Mouse (Mus musculus) brain, embryonic 14.5 days (tissue): ENCODE data around the gene Itga3. TPM values are rescaled to one million over a fixed set of nuclear protein-coding genes. Genes with fewer than 3 reads are reported as not detected.
A peak's percentile ranks its signal among the peaks of the same experiment; 100 is the strongest.

Experiments
- DNase-seq: peaks from one replicate; pipeline ENCODE4 v3.0.0-alpha.2; 2011; ENCODE audit warnings: low read depth
- CTCF ChIP-seq: fragments of 200-500 bp; IDR thresholded peaks from 2 replicates; pipeline ENCODE4 v1.5.1; 2012; ENCODE audit warnings: inconsistent platforms, mild to moderate bottlenecking, moderate library complexity, borderline replicate concordance; ENCODE audit not compliant: insufficient read depth, insufficient read length; ENCODE audit errors: extremely low read depth
- POLR2A ChIP-seq: fragments of 200-500 bp; IDR thresholded peaks from 2 replicates; pipeline ENCODE4 v1.6.1; 2012; ENCODE audit warnings: mild to moderate bottlenecking, inconsistent platforms, borderline replicate concordance; ENCODE audit not compliant: poor library complexity, insufficient read depth, insufficient read length, severe bottlenecking; ENCODE audit errors: extremely low read depth
- polyA plus RNA-seq: library from polyadenylated mRNA; depleted of rRNA; stranded (reverse); fragments of >200 nt; gene quantifications from 2 replicates; pipeline ENCODE4 v1.2.3, GENCODE M21; 2012; rRNA removed

Gene Itga3
- 23.4 and 29.3 TPM in 2 replicates for polyA plus RNA-seq

DNA sequence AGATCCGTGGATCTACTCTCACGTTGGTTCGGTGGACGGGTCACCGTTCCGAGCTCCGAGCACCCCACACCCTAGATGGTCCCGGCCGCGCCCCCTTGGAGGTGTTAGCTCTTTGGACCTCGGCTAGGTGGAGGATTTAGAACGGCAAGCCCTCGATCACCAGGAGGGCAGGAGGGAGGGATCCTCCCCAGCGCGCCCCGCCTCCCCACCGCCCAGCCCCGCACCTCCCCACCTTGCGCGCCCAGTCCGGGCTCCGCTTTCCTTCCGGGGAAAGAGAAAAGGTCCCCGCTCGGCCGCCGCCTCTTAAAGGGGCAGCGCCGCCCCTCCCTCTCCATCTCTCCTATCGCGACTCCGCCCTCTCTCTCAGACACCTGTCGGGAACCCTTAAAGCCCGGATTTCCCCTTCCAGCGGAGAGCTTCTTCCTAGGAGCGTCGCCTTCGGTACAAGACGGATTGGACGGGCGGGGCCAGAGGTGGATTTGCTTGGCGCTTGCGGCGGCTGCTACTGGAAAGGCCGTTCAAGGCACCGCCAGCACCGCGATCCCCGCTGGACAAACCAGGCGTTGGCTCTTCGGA is at the start of gene Itga3:
Gene Itga3, minus strand, starts transcription at position 266 of the 576 bp plus-strand sequence.
- TF ChIP-seq CTCF (no peak), POLR2A (peak; percentile 15; the same call in 1 of the 2 replicates)
- DNase-seq = peak; percentile 78

DNA sequence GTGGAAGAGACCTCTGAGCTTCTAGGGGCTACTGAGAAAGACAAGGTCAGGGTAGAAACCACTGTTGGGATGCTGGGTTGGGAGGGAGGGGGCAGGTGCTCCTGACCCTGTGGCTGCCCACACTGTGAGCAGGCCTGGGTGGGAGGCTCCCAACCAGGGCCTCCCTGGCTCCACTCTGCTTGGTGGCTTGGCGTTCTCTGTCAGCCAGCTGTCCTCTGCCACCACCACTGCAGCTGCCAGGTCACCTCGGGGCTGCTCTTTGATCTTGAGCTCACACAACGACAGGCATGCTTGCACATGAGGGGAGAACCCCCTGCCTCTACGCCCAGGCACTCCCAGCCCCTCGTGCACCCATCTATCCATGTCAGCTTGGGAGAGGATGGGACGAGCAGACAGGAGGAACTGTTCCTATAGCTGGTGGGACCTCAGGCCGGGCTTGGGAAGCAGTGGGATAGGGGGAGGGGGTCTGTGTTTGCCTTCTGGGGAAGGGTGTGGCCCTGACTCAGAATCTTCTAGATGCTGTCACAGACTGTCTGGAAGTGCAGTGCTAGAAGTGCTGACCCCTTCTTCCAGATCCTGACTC is 48.9 kb upstream of the Itga3 start:
- no peak for DNase-seq
- TF ChIP-seq POLR2A = no peak
- no peak for TF ChIP-seq CTCF

DNA sequence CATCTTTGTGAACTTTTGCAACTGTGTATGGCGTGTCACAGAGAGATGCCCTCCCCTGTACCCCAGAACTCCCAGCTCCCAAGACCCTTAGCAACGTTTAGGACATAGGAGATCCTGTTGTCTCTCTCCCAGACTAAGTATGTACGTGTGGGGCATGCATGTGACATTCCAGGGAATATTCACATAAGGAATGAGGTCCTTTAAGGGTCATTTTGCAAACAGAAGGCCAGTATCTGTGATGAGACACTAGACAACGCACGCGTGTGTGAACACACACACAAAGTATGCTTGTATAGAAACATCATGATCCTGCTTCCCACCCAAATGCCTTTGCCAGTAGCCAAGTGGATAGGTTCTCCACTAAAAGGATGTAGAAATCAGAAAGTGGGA is 45.5 kb upstream of the Itga3 start:
- no peak for TF ChIP-seq POLR2A
- no peak for TF ChIP-seq CTCF
- DNase-seq = no peak

DNA sequence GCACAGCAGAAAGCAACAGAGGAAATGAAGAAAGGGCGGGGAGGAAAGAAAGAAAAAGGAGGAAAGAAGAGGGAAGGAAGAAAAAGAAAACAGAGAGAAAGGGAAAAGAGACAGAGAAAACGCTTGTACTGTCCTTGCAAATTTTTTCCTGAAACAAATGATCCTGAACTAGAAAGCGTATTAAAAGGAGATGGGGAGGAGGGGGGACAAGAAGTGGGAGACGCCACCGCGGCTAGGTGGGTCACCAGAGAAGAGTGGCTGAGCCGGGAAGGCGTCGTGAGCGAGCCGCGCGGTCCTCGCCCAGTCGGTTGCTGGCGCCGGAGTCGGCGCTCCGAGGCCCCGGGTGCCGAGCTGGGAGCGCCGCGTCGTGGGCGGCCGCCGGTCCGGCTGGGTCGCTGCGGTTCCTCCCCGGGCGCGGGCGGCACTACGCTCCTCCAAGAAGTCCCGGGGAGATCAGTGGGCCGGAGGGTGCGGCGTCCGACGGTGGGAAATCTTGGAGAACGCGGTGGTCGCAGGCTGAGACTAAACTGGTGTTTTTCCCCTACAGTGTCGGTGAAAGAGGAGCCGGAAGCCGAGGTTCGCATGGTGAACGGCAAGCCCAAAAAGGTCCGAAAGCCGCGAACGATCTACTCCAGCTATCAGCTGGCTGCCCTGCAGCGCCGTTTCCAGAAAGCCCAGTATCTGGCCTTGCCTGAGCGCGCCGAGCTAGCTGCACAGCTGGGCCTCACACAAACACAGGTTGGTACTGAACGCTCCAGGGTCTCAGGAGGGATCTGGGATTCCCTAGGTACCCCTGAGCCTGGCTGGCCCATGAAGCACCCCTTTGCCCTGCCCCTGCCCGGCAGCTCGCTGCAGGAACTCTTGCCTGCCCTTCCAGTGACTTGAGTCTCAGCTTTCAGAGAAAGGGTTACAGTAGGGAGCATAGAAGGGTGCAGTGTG is 44.8 kb upstream of the Itga3 start:
- DNase-seq = no peak
- TF ChIP-seq POLR2A (no peak), CTCF (no peak)

DNA sequence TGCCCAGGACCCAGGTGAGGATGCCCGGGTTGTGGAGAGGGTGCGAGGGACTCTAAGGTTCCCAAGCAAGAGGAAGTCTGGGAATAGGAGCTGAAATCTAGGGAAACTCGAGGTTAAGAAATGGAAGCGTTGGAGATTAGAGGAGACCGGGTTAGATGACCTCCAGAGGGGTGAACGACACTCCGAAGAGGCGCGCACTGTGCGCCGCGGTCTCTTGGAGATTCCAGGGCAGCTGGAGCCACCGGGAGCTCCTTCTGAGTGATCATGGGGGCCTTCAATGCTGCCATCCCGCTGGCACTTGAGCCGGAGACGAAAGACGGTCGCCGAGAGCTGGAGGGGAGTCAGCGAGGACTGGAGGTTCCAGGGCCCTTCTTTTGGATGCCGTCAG is 44.0 kb upstream of the Itga3 start:
- DNase-seq = no peak
- TF ChIP-seq CTCF (no peak), POLR2A (no peak)

DNA sequence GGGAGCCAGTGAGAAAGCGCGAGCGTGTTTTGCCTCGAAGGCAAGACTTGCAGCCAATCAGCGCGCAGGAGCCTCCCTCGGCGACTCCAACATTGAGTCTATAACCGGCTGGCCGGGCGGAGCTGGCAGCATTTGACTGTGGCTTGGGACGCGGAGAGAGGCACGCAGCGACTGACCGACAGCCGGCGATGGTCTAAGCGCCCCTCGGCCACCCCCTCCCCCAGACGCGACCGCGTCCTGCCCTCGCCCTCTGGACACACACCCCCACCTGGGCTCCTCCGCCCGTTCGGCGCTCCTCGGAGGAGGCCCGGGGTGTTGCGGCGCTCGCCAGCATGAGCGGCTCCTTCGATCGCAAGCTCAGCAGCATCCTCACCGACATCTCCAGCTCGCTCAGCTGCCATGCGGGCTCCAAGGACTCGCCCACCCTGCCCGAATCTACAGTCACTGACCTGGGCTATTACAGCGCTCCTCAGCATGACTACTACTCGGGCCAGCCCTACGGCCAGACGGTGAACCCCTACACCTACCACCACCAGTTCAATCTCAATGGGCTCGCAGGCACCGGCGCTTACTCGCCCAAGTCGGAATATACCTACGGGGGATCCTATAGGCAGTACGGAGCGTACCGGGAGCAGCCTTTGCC is 43.5 kb upstream of the Itga3 start, which contains the start of gene Dlx3:
Gene Dlx3, plus strand, starts transcription at position 130 of the 643 bp plus-strand sequence.
- DNase-seq = peak; percentile 75
- 0 out of 2 replicates have a peak, but pooled peaks have one; percentile 28 for TF ChIP-seq POLR2A
- TF ChIP-seq CTCF = no peak

DNA sequence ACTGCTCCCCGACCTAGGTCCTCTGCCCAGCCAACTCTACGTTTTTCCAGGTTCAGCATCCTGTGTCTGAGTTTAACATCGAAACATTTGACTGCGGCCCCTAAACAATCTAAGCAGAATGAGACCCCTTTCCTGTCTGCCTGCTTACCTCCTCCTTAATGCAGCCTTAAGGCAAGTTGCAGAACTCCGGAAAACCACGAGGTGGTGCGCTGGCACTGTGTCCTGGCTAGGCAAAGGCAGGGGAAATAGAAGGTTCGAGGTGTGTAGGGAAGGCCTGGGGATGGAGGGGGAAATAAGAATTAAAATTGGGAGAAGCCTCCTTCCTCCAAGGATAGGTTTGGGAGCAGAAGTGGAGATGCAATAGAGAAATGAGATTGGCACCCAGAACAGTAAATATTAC is 41.9 kb upstream of the Itga3 start:
- TF ChIP-seq POLR2A (no peak), CTCF (peak; percentile 98)
- peak; percentile 85 for DNase-seq

DNA sequence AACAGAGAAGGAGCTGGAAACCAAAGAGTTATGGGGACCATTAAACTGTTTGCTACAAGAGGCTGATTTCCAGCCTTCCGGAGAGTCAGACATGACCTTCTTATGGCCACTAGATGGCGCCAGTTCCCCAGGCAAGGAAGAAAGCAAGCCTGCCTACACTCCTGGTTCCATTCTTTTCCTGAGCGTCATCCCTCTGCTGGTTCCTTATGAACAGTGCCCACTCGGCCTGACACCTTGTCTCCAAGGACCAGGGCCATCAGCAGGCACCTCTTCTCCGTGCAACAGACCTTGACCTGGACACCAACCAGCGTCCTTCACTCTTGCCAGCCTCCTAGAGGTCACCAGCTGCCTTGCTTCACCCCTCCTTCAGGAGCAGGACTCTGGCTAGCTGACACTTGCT is 40.4 kb upstream of the Itga3 start:
- peak; percentile 94 for DNase-seq
- TF ChIP-seq CTCF (peak; percentile 96), POLR2A (no peak)

DNA sequence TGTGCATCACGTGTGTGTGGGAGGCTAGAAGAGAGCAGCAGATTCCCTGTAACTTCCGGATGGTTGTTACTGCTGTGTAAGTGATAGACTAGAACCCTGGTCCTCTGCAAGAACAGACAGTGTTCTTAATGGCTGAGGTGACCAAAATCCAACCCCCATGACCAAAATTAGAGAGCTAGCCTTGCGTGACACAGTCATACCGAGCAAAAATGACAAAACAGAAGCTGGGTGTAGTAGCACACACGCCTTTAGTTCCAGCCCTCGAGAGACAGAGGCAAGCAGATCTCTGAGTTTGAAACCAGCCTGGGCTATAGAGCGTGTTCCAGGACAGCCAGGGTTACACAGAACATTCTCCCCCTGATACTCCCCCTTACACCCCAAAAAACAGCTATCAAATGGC is 33.5 kb upstream of the Itga3 start:
- DNase-seq = no peak
- TF ChIP-seq POLR2A (no peak), CTCF (no peak)

DNA sequence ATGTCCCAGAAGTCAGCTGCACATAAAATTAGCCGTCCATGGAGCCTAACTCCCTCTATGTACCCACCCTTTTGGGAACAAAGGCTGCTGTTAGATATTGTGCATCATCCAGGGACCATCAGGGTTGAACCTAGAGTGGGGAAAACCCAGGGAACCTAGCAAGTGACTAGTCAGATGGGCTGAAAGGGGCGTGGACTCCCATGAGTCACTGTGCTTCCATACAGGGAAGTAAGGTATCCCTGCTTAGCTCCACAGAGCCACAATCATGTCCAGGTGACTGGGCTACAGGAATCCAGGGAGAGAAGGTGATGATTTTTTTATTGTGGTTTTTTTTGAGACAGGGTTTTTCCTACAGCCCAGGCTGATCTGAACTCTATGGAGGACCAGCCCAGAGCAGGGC is 32.4 kb upstream of the Itga3 start:
- no peak for DNase-seq

DNA sequence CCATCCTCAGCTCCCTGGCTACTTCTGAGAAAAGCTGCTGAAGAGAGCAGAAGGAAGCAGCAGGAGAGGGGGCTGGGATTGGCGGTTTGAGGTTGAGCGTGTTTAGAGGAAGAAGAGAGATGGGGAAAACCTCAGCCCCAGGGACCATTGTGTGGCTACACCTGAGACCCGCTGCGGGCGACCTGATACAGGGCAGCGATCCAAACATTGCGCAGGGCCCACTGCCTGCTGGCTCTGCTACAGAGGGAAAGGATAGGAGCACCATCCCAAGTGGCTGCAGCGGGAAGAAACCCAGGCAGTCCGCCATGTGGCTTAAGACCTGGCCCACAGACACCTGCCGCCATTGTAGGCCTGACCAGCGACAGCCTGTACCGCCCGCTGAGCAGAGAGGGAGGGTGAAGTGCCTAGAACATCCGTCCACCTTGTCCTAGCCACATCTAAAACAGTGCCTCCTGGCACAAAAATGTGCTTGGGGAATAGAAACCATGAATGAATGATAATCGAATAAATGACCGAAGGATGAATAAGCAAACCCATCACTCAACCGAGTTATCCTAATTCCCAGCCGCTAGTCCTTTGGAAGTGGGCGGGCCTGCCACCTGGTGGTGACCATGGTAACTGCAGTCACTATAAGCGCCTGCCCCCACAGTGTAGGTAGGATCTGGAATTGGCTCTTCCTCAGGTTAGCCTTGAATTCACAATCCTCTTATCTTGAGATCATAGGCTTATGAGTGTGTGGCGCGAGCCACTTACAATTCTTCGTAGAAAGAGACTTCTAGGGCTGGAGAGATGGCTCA is 30.0 kb upstream of the Itga3 start:
- no peak for TF ChIP-seq POLR2A
- peak; percentile 96 for TF ChIP-seq CTCF

More for the DNA sequence above, 32.4 kb upstream of the Itga3 start:
- no peak for TF ChIP-seq POLR2A
- TF ChIP-seq CTCF = no peak

More for the DNA sequence above, 30.0 kb upstream of the Itga3 start:
- DNase-seq = peak; percentile 85
